Mouse (Mus musculus) granulocyte monocyte progenitor cell, adult 5-6 weeks (primary cell): ENCODE data around the gene Gm15294. TPM values are rescaled to one million over a fixed set of nuclear protein-coding genes. Genes with fewer than 3 reads are reported as not detected.

Source experiments
- ATAC-seq: replicated peaks from 2 replicates; pipeline ENCODE4 v1.8.0; 2016; ENCODE audit warnings: mild to moderate bottlenecking, moderate TSS enrichment, inconsistent platforms; ENCODE audit not compliant: poor library complexity, severe bottlenecking
- total RNA-seq, 2 experiments: library from RNA; stranded (forward) in 1 of 2; stranded (reverse) in 1 of 2; fragments of 200-712, 200-1000 nt in 1 of 2; fragments of >200 nt in 1 of 2; fragmentation: Nextera tagmentation in 1 of 2; gene quantifications; 2 replicates each; pipeline ENCODE4 v1.2.3; 2014 to 2017

The Gm15294 gene
- total RNA-seq (2014; fragmentation: Nextera tagmentation) (not detected in 2 replicates), total RNA-seq (2017) (not detected in 2 replicates)

DNA sequence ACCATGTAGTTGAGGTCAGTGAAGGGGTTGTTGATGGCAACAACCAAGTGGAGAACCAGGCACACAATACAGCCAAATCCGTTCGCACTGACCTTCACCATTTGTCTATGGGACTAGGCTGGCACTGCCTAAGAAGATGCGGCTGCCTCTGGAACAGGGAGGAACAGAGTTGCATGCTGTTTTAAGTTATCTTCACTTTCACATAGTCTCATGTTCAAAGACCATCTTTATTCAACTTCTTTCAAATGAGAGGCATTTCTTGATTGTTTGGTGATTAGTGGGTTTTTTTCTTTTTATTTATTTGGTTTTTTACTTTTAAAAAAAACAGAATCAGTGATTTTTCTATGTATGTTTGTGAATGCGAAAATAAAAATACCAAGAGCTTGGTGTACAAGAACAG, at the start of gene Gm15294:
Gene Gm15294 (minus strand): TSS at position 101 of the 400 bp plus-strand sequence.
- ATAC-seq: no peak

GRCm38 (mm10) chrX:141884336-141885048, 9.5 kb upstream of the Gm15294 start:
- ATAC-seq: no peak

GRCm38 (mm10) chrX:141874024-141874423, 1.0 kb downstream of the Gm15294 start:
- ATAC-seq: no peak

- no peak for ATAC-seq
Measured at GRCm38 (mm10) chrX:141873597-141873996, 1.4 kb downstream of the Gm15294 start.

- ATAC-seq: no peak
Measured at GRCm38 (mm10) chrX:141855684-141856396, 19.2 kb downstream of the Gm15294 start.

Other genes with a start within 250 kb of the Gm15294 start
- gene Irs4, start 150.0 kb downstream of the Gm15294 start, total RNA-seq (2014; fragmentation: Nextera tagmentation): not detected in 2 replicates
- not detected in 2 replicates for gene Irs4, start 150.0 kb downstream of the Gm15294 start, total RNA-seq (2017)